Mouse (Mus musculus): ENCODE data around the gene Psors1c2. TPM values are rescaled to one million over a fixed set of nuclear protein-coding genes. Genes with fewer than 3 reads are reported as not detected.

Gene Psors1c2
- polyA plus RNA-seq, 1 experiment from 2014 or later = 0.60 TPM

DNA sequence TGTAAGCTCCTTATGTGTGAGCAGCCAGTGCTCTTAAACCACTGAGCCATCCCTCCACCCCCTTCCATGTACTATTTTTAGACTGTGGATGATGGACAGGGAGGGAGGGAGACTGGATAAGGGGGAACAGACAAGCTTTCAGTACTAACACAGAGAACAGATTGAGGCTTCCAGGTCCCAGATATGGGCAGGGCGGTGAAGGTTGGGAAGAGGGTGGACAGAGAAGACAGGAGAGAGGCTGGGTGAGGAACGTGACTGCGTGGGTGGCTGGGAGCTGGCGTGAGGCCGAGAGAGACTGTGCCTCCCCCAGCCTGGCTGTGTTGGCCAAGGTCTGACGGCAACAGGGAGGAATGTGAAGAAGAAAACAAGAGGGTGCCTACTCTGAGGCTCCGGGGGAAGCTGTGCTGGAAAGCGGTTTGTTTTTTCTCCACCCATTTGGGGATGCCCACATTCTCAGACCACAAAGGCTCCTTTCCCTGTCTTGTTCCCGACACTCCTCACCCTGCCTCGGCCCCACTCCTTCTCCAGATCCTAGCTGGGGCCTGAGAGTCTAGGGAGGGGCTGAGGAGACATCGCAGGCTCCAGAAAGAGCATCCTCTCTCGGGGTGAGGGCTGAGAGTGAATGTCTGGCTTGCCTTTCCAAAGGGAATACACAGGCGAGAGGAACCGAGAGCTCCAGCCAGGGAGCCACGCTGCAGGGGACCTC is 16.6 kb downstream of the Psors1c2 start:
- H3K9me3 ChIP-seq (replicated peaks; ENCODE audit: control insufficient read depth, low read length, poor library complexity, severe bottlenecking) = no peaks in the 10 kb centered on the region
- no peak overlapping the region for H3K4me3 ChIP-seq (ENCODE audit: low read depth, low read length)
- no peaks in the 10 kb centered on the region for H3K36me3 ChIP-seq (ENCODE audit: control insufficient read depth, insufficient read depth, low read length)
- 41% methylated on average over 15 of the region's 15 CpGs for WGBS
- H3K4me2 ChIP-seq (ENCODE audit: low read length) = no peak overlapping the region
- no peaks in the 10 kb centered on the region for H3K27me3 ChIP-seq (ENCODE audit: control insufficient read depth, insufficient read depth, low read depth, low read length)
- H3K9ac ChIP-seq (ENCODE audit: low read depth, low read length) = no peak overlapping the region
- peaks cover 4% of the 10 kb centered on the region; the same call in 1 of the 2 replicates for H3K4me1 ChIP-seq (ENCODE audit: control insufficient read depth, insufficient read depth, low read length)
- no peak for ATAC-seq
- no peak overlapping the region for H3K27ac ChIP-seq (ENCODE audit: low read length)

DNA sequence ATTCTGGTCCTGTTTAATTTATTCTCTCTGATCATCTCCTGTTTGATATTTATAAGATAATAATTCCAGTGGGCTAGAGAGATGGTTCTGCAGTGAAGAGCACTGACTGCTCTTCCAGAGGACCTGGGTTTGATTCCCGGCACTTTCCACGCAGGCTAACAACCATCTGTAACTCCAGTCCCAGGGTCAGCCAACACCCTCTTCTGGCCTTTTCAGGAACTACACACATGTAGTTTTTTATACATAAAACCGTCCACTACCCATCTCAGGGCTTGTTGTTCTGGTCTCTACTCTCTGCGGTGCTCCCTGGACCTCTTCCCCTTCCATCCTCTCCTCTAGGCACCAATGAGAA is 17.1 kb downstream of the Psors1c2 start:
- H3K27ac ChIP-seq (ENCODE audit: low read length) = no peak overlapping the region
- H3K4me2 ChIP-seq (ENCODE audit: low read length) = no peak overlapping the region
- no peak overlapping the region for H3K9ac ChIP-seq (ENCODE audit: low read depth, low read length)
- H3K4me3 ChIP-seq (ENCODE audit: low read depth, low read length) = no peak overlapping the region
- H3K36me3 ChIP-seq (ENCODE audit: control insufficient read depth, insufficient read depth, low read length) = no peaks in the 10 kb centered on the region
- WGBS = 90% methylated on average over 4 of the region's 4 CpGs
- H3K9me3 ChIP-seq (replicated peaks; ENCODE audit: control insufficient read depth, low read length, poor library complexity, severe bottlenecking) = no peaks in the 10 kb centered on the region
- peaks cover 4% of the 10 kb centered on the region; the same call in 1 of the 2 replicates for H3K4me1 ChIP-seq (ENCODE audit: control insufficient read depth, insufficient read depth, low read length)
- no peaks in the 10 kb centered on the region for H3K27me3 ChIP-seq (ENCODE audit: control insufficient read depth, insufficient read depth, low read depth, low read length)
- no peak for ATAC-seq

DNA sequence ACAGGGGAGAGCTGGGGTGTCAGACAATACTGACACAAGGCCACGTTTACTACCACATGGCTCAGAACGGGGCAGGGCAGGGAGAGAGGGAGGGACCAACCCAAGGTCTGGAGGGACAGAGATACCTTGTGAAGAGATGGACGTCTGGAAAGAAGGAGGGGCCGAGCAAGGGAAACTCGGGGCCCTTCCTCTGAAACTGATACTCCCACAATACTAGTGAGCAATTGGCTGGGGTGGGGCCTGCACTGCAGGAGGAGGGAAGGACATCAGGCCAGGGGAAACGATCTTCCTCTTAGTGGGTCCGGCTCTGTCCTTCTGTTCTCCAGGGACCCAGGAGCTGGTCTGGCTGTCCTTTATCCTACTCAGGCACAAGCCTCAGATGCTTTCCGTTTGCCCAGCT is 17.9 kb downstream of the Psors1c2 start:
- H3K4me1 ChIP-seq (ENCODE audit: control insufficient read depth, insufficient read depth, low read length) = peaks cover 4% of the 10 kb centered on the region; the same call in 1 of the 2 replicates
- H3K36me3 ChIP-seq (ENCODE audit: control insufficient read depth, insufficient read depth, low read length) = no peaks in the 10 kb centered on the region
- 65% methylated on average over 8 of the region's 8 CpGs for WGBS
- ATAC-seq = no peak
- H3K4me3 ChIP-seq (ENCODE audit: low read depth, low read length) = no peak overlapping the region
- H3K9ac ChIP-seq (ENCODE audit: low read depth, low read length) = no peak overlapping the region
- 0 out of 2 replicates have a peak, but pooled peaks cover 2% of the 10 kb centered on the region for H3K27me3 ChIP-seq (ENCODE audit: control insufficient read depth, insufficient read depth, low read depth, low read length)
- H3K9me3 ChIP-seq (replicated peaks; ENCODE audit: control insufficient read depth, low read length, poor library complexity, severe bottlenecking) = no peaks in the 10 kb centered on the region
- H3K27ac ChIP-seq (ENCODE audit: low read length) = no peak overlapping the region
- H3K4me2 ChIP-seq (ENCODE audit: low read length) = no peak overlapping the region

DNA sequence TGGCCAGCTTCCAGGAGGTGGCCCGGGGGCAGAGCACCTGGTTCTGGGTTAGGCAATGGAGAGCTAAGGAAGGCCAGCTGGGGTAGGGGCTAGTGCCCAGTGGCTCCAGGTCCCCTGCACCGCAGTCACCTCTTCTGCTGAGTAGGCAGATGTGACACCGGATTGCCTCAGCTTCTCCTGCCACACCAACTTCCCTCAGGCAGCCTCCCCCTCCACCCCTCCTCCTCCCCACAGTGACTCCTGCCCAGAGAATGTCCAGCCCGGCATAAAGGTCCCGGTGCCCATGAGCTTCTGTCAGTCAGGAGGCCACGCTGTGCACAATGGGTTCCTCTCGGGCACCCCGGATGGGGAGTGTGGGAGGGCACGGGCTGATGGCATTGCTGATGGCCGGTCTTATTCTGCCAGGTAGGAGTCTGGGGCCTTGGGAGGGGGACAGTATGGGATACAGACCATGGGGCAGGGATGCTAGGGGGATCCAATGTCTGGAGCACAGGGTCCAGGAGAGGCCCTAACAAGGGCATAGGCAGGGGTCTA is 18.9 kb downstream of the Psors1c2 start, which contains the start of gene Cdsn:
Gene Cdsn (plus strand): TSS at position 248 of the 534 bp plus-strand sequence.
- Histone ChIP-seq H3K4me1 (ENCODE audit: control insufficient read depth, insufficient read depth, low read length) (0 out of 2 replicates have a peak, but pooled peaks cover 4% of the 10 kb centered on the region), H3K36me3 (ENCODE audit: control insufficient read depth, insufficient read depth, low read length) (no peaks in the 10 kb centered on the region), H3K27me3 (ENCODE audit: control insufficient read depth, insufficient read depth, low read depth, low read length) (0 out of 2 replicates have a peak, but pooled peaks cover 2% of the 10 kb centered on the region), H3K9ac (ENCODE audit: low read depth, low read length) (no peak within 1 kb of the TSS), H3K27ac (ENCODE audit: low read length) (no peak within 1 kb of the TSS), H3K4me3 (ENCODE audit: low read depth, low read length) (no peak within 1 kb of the TSS), H3K4me2 (ENCODE audit: low read length) (no peak within 1 kb of the TSS), H3K9me3 (replicated peaks; ENCODE audit: control insufficient read depth, low read length, poor library complexity, severe bottlenecking) (no peaks in the 10 kb centered on the region)
- ATAC-seq = no peak
- 79% methylated on average over 10 of the region's 10 CpGs for WGBS

DNA sequence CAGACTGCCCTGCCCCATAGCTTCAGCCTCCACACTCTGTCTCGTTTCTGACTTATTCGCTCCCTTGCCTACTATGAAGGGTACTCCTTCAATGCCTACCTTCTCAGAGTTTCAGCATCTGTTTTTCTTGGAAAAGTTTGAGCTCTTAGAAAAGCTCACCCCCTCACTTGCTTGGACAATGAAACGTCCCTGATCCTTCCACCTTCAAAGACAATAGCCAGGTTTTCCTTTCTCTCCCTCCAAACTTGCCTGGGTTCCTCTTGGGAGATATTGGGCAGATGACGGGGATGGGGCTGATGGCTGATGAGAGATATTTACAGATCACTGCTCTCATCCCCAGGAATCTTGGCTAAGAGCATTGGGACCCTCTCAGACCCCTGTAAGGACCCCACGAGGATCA is 21.3 kb downstream of the Psors1c2 start:
- Histone ChIP-seq H3K9me3 (replicated peaks; ENCODE audit: control insufficient read depth, low read length, poor library complexity, severe bottlenecking) (no peaks in the 10 kb centered on the region), H3K4me3 (ENCODE audit: low read depth, low read length) (no peak overlapping the region), H3K27me3 (ENCODE audit: control insufficient read depth, insufficient read depth, low read depth, low read length) (0 out of 2 replicates have a peak, but pooled peaks cover 2% of the 10 kb centered on the region), H3K4me1 (ENCODE audit: control insufficient read depth, insufficient read depth, low read length) (0 out of 2 replicates have a peak, but pooled peaks cover 2% of the 10 kb centered on the region), H3K9ac (ENCODE audit: low read depth, low read length) (no peak overlapping the region), H3K27ac (ENCODE audit: low read length) (no peak overlapping the region), H3K36me3 (ENCODE audit: control insufficient read depth, insufficient read depth, low read length) (no peaks in the 10 kb centered on the region), H3K4me2 (ENCODE audit: low read length) (no peak overlapping the region)
- WGBS = 82% methylated on average over 5 of the region's 5 CpGs
- no peak for ATAC-seq

DNA sequence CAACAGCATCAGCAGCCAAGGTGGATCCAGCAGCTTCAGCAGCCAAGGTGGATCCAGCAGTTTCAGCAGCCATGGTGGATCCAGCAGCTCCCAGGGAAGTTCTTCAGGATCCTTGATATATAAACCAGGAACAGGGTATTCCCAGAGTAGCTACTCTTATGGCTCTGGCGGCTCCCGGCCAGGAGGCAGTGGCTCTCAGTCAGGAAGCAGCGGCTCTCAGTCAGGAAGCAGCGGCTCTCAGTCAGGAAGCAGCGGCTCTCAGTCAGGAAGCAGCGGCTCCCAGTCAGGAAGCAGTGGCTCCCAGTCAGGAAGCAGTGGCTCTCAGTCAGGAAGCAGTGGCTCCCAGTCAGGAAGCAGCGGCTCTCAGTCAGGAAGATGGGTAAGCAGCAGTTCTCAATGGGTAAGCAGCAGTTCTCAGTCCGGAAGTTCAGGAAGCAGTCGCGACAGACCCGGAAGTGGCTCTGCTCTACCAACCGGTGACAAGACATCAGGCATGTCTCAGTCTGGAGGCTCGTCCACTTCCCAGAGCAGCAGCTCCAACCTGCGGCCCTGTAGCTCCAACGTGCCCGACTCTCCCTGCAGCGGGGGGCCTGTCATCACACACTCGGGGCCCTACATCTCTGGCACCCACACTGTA is 21.9 kb downstream of the Psors1c2 start:
- Histone ChIP-seq H3K27ac (ENCODE audit: low read length) (no peak overlapping the region), H3K36me3 (ENCODE audit: control insufficient read depth, insufficient read depth, low read length) (no peaks in the 10 kb centered on the region), H3K4me2 (ENCODE audit: low read length) (no peak overlapping the region), H3K9me3 (replicated peaks; ENCODE audit: control insufficient read depth, low read length, poor library complexity, severe bottlenecking) (no peaks in the 10 kb centered on the region), H3K4me1 (ENCODE audit: control insufficient read depth, insufficient read depth, low read length) (no peaks in the 10 kb centered on the region), H3K9ac (ENCODE audit: low read depth, low read length) (no peak overlapping the region), H3K27me3 (ENCODE audit: control insufficient read depth, insufficient read depth, low read depth, low read length) (0 out of 2 replicates have a peak, but pooled peaks cover 2% of the 10 kb centered on the region), H3K4me3 (ENCODE audit: low read depth, low read length) (no peak overlapping the region)
- no peak for ATAC-seq
- 92% methylated on average over 18 of the region's 18 CpGs for WGBS

DNA sequence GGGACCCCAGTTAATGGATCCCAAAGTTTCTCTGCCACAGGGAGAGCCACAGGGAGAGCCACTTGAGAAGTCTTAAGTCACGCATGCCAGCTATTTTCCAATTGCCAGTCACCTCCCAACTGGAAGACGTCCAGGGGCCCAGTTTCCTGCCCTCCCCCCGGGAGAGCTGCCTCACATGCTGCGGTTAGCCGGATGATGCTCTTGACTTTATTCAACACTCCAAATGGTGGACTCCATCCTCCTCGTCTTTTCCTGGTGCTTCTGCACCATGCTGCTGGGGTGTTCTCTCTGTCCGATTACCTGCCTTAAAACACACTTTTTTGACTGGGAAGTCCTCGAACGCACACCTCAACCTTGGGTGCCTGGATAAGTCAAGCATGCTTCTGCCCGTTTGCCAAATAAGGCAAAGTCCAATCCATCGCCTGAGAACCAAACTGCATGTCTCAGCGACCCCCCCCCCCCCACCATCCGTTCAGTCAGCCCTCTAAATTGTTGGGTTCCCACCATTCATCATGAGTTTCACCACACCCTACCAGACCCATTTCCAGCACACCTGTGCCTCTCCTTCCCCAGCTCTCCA is 23.3 kb downstream of the Psors1c2 start:
- WGBS = 92% methylated on average over 13 of the region's 13 CpGs
- no peak overlapping the region for H3K9ac ChIP-seq (ENCODE audit: low read depth, low read length)
- ATAC-seq = no peak
- no peaks in the 10 kb centered on the region for H3K4me1 ChIP-seq (ENCODE audit: control insufficient read depth, insufficient read depth, low read length)
- H3K4me3 ChIP-seq (ENCODE audit: low read depth, low read length) = no peak overlapping the region
- H3K36me3 ChIP-seq (ENCODE audit: control insufficient read depth, insufficient read depth, low read length) = no peaks in the 10 kb centered on the region
- no peak overlapping the region for H3K4me2 ChIP-seq (ENCODE audit: low read length)
- H3K27ac ChIP-seq (ENCODE audit: low read length) = no peak overlapping the region
- H3K27me3 ChIP-seq (ENCODE audit: control insufficient read depth, insufficient read depth, low read depth, low read length) = 0 out of 2 replicates have a peak, but pooled peaks cover 2% of the 10 kb centered on the region
- H3K9me3 ChIP-seq (replicated peaks; ENCODE audit: control insufficient read depth, low read length, poor library complexity, severe bottlenecking) = no peaks in the 10 kb centered on the region

DNA sequence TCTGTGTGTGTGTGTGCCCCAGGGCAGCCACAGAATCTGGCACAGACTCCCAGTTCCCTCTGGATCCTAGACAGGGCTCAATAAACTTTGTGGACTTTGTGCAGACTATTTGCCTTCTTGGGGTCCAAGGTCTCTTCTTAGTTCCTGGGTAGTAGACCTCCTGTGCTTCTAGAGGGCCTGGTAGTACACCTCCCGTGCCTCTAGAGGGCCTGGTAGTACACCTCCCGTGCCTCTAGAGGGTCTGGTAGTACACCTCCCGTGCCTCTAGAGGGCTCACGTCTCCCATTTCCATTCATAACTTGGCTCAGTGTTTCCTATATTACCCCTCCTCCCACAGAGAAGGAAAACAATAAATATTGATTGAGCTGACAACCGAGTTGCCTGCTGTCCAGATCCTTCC is 23.8 kb downstream of the Psors1c2 start:
- no peak for ATAC-seq
- Histone ChIP-seq H3K4me3 (ENCODE audit: low read depth, low read length) (no peak overlapping the region), H3K36me3 (ENCODE audit: control insufficient read depth, insufficient read depth, low read length) (no peaks in the 10 kb centered on the region), H3K4me2 (ENCODE audit: low read length) (no peak overlapping the region), H3K27me3 (ENCODE audit: control insufficient read depth, insufficient read depth, low read depth, low read length) (0 out of 2 replicates have a peak, but pooled peaks cover 2% of the 10 kb centered on the region), H3K27ac (ENCODE audit: low read length) (no peak overlapping the region), H3K4me1 (ENCODE audit: control insufficient read depth, insufficient read depth, low read length) (no peaks in the 10 kb centered on the region), H3K9ac (ENCODE audit: low read depth, low read length) (no peak overlapping the region), H3K9me3 (replicated peaks; ENCODE audit: control insufficient read depth, low read length, poor library complexity, severe bottlenecking) (no peaks in the 10 kb centered on the region)
- 27% methylated on average over 5 of the region's 5 CpGs for WGBS
